Mouse (Mus musculus): ENCODE results near the gene Cdkn3. TPM values are rescaled to one million over a fixed set of nuclear protein-coding genes. Genes with fewer than 3 reads are reported as not detected.
A peak's percentile ranks its signal among the peaks of the same experiment; 100 is the strongest.

Gene Cdkn3
- total RNA-seq (2012; rRNA removed) (16.0 and 19.6 TPM in 2 replicates), total RNA-seq (2014; rRNA removed) (22.8 and 24.3 TPM in 2 replicates), polyA plus RNA-seq (2012; ENCODE audit: insufficient read length, low read depth) (27.8 and 35.5 TPM in 2 replicates)

GRCm38 (mm10) chr14:46760355-46761029 is at the start of gene Cdkn3:
TSS of gene Cdkn3 (plus strand) at chr14:46760541.
- DNase-seq (ENCODE audit: extremely low read depth), result peak; percentile 97
- Histone ChIP-seq H3K27ac (ENCODE audit: insufficient read depth, low read depth) (no peak within 1 kb of the TSS), H3K27me3 (replicated peaks) (no peaks in the 10 kb centered on the region), H3K4me2 (ENCODE audit: insufficient read depth, low read depth, poor library complexity, severe bottlenecking) (peak within 1 kb of the TSS; percentile 52), H3K9ac (ENCODE audit: insufficient read depth, low read depth) (peak within 1 kb of the TSS; percentile 76), H3K36me3 (replicated peaks in 1 of 2; ENCODE audit: control insufficient read depth in 1 of 2, insufficient read depth in 1 of 2, low read length in 1 of 2) (peaks cover 7 to 23% of the 10 kb centered on the region in 2 experiments), H3K79me2 (replicated peaks; ENCODE audit: control insufficient read depth, extremely low read depth, insufficient read depth, poor library complexity, severe bottlenecking) (no peaks in the 10 kb centered on the region), H3K4me3 (replicated peaks in 1 of 3; ENCODE audit: low read depth in 2 of 3, low read length in 2 of 3, poor library complexity in 1 of 3) (peak within 1 kb of the TSS; percentile 86 to 97 (median 90)), H3K9me3 (replicated peaks; ENCODE audit: low read length) (no peaks in the 10 kb centered on the region), H3K4me1 (ENCODE audit: control insufficient read depth in 1 of 2, insufficient read depth in 2 of 2) (peaks cover 2 to 17% of the 10 kb centered on the region in 2 experiments; a peak in 3 of 4 replicates)
- dilution Hi-C loops (cut with MboI; ENCODE audit: extremely low pct_ligation_motif_present, extremely low pct_unique_long_range_greater_than_20kb, low sequenced_read_pairs) (no loop called here), in situ Hi-C loops (cut with MboI; ENCODE audit: low pct_ligation_motif_present, low pct_unique_long_range_greater_than_20kb, low sequenced_read_pairs) (no loop called here)
- TF ChIP-seq SMC3 (IDR thresholded peaks at IDR 0.05; ENCODE audit: low read depth, low read length), result no peak
- no peak for TF ChIP-seq BHLHE40 (IDR thresholded peaks at IDR 0.05; ENCODE audit: low read depth, low read length)
- TF ChIP-seq MXI1 (IDR thresholded peaks at IDR 0.05; ENCODE audit: low read depth, low read length), result peak; percentile 64; the same call in 1 of the 2 replicates
- TF ChIP-seq UBTF (IDR thresholded peaks at IDR 0.05; ENCODE audit: low read depth, low read length), result no peak
- no peak for TF ChIP-seq RAD21 (IDR thresholded peaks at IDR 0.05; ENCODE audit: low read depth, low read length)
- TF ChIP-seq MEF2A (IDR thresholded peaks at IDR 0.05; ENCODE audit: borderline replicate concordance, low read depth, low read length), result no peak
- TF ChIP-seq NELFE (IDR thresholded peaks at IDR 0.05; ENCODE audit: low read depth, low read length), result peak; percentile 55; the same call in 1 of the 2 replicates
- peak; percentile 94 for TF ChIP-seq ELF1 (IDR thresholded peaks at IDR 0.05; ENCODE audit: low read depth, low read length)
- TF ChIP-seq MAX (IDR thresholded peaks at IDR 0.05; ENCODE audit: low read length), result 0 out of 2 replicates have a peak, but pooled peaks have one; percentile 10
- TF ChIP-seq ZMIZ1 (IDR thresholded peaks at IDR 0.05; ENCODE audit: low read depth, low read length), result peak; percentile 61; the same call in 1 of the 2 replicates
- 0 out of 2 replicates have a peak, but pooled peaks have one; percentile 30 for TF ChIP-seq IRF4 (IDR thresholded peaks at IDR 0.05; ENCODE audit: low read depth, low read length)
- no peak for TF ChIP-seq JUND (conservative IDR thresholded peaks at IDR 0.05; ENCODE audit: low read depth, low read length)
- TF ChIP-seq HCFC1 (IDR thresholded peaks at IDR 0.05; ENCODE audit: low read depth, low read length), result peak; percentile 56
- no peak for TF ChIP-seq ZKSCAN1 (IDR thresholded peaks at IDR 0.05; ENCODE audit: borderline replicate concordance, low read depth, low read length)
- TF ChIP-seq E2F4 (IDR thresholded peaks at IDR 0.05; ENCODE audit: insufficient replicate concordance, low read depth, low read length), result peak; percentile 92
- TF ChIP-seq POLR2A (IDR thresholded peaks at IDR 0.05; ENCODE audit: low read depth, low read length), result peak; percentile 79
- TF ChIP-seq SIN3A (IDR thresholded peaks at IDR 0.05; ENCODE audit: low read length), result peak; percentile 84
- no peak for TF ChIP-seq GABPA (IDR thresholded peaks at IDR 0.05; ENCODE audit: insufficient replicate concordance, low read depth, low read length)
- no peak for TF ChIP-seq KAT2A (IDR thresholded peaks at IDR 0.05; ENCODE audit: insufficient replicate concordance, low read length)
- peak; percentile 88 for TF ChIP-seq CHD2 (IDR thresholded peaks at IDR 0.05; ENCODE audit: low read length)
- peak; percentile 33; the same call in 1 of the 2 replicates for TF ChIP-seq TCF12 (IDR thresholded peaks at IDR 0.05; ENCODE audit: low read depth, low read length)
